Mouse (Mus musculus) cortical plate, adult 2 months (tissue): ENCODE measurements at regions not wholly inside any gene's neighbourhood (a gene's known extent, or its start where the extent isn't known, plus 50 kb on each side); places are given as distances from the start of the nearest gene placed in this dataset.

ENCODE experiments used
- CTCF ChIP-seq: fragments of 200-500 bp; IDR thresholded peaks from 2 replicates; pipeline ENCODE4 v1.5.1; 2011; ENCODE audit warnings: mild to moderate bottlenecking, control low read depth, low read length; ENCODE audit not compliant: insufficient read depth; ENCODE audit errors: extremely low read depth
- POLR2A ChIP-seq: fragments of 200-500 bp; IDR thresholded peaks from 2 replicates; pipeline ENCODE4 v1.6.1; 2011; ENCODE audit warnings: mild to moderate bottlenecking, low read length, control low read depth; ENCODE audit not compliant: insufficient read depth; ENCODE audit errors: extremely low read depth

DNA sequence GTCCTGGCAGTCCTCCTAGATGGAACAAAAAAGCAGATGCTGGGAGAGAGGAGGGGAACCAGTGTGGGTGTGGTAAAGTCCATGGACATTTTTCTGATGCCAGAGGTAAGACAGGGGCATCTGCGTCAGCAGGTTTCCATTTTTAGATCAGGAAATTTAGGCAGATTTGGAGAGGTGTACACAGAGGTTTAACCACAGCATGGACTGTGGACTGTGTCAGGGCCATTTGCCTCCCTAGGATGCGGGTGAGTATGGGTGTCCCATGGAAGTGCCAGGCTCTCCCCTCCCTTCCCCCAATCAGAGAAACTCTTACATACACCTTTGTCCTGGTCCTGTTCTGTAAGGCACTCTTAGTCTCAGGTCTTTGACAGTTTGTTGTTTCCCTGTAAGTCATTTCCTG lies 443.5 kb upstream of the Slc30a5 start:
- TF ChIP-seq CTCF (no peak), POLR2A (no peak)
